Mouse (Mus musculus): ENCODE measurements around the gene Ren1. TPM values are rescaled to one million over a fixed set of nuclear protein-coding genes. Genes with fewer than 3 reads are reported as not detected.
"Not testable (repeated sequence)": the region's sequence is repeated elsewhere in the genome, so short reads cannot be mapped to it uniquely, and the experiment has no call there.

Gene Ren1
- total and polyA plus RNA-seq, 2 experiments from 2014 or later, result 0.07 TPM; not detected in 1

GRCm38 (mm10) chr1:133328896-133329637 is 21.2 kb upstream of the Ren1 start:
- no peak for DNase-seq (ENCODE audit: low spot score)
- Histone ChIP-seq H3K4me3 (ENCODE audit: low read depth, low read length) (peak overlapping the region; percentile 37), H3K27me3 (ENCODE audit: control insufficient read depth, insufficient read depth, low read length) (peaks cover 30% of the 10 kb centered on the region), H3K27ac (ENCODE audit: low read depth) (no peak overlapping the region), H3K9me3 (replicated peaks; ENCODE audit: control insufficient read depth, low read length) (no peaks in the 10 kb centered on the region), H3K9ac (replicated peaks; ENCODE audit: low read depth, low read length) (0 out of 2 replicates have a peak overlapping the region, but pooled peaks have one; percentile 7), H3K4me2 (ENCODE audit: low read depth, low read length) (peak overlapping the region; percentile 55), H3K4me1 (ENCODE audit: control insufficient read depth, insufficient read depth) (no peaks in the 10 kb centered on the region), H3K36me3 (replicated peaks; ENCODE audit: control insufficient read depth, insufficient read depth, low read length) (no peaks in the 10 kb centered on the region)
- no peak for TF ChIP-seq EP300 (IDR thresholded peaks at IDR 0.05; ENCODE audit: low read depth)
- TF ChIP-seq CTCF (IDR thresholded peaks at IDR 0.05; ENCODE audit: low read depth), result no peak
- 9% methylated on average over 34 of the region's 34 CpGs for WGBS
- no peak for ATAC-seq (ENCODE audit: insufficient read depth, low read depth)

- 35% methylated on average over 7 of the region's 7 CpGs for WGBS
- Histone ChIP-seq H3K36me3 (replicated peaks; ENCODE audit: control insufficient read depth, insufficient read depth, low read length) (no peaks in the 10 kb centered on the region), H3K27me3 (ENCODE audit: control insufficient read depth, insufficient read depth, low read length) (peaks cover 30% of the 10 kb centered on the region), H3K4me2 (ENCODE audit: low read depth, low read length) (peak overlapping the region; percentile 55), H3K9ac (replicated peaks; ENCODE audit: low read depth, low read length) (no peak overlapping the region), H3K4me3 (ENCODE audit: low read depth, low read length) (peak overlapping the region; percentile 37), H3K27ac (ENCODE audit: low read depth) (no peak overlapping the region), H3K4me1 (ENCODE audit: control insufficient read depth, insufficient read depth) (no peaks in the 10 kb centered on the region), H3K9me3 (replicated peaks; ENCODE audit: control insufficient read depth, low read length) (no peaks in the 10 kb centered on the region)
- no peak for DNase-seq (ENCODE audit: low spot score)
- no peak for TF ChIP-seq EP300 (IDR thresholded peaks at IDR 0.05; ENCODE audit: low read depth)
- no peak for TF ChIP-seq CTCF (IDR thresholded peaks at IDR 0.05; ENCODE audit: low read depth)
- no peak for ATAC-seq (ENCODE audit: insufficient read depth, low read depth)
Observed at GRCm38 (mm10) chr1:133329638-133329964, 20.7 kb upstream of the Ren1 start.

- TF ChIP-seq CTCF (IDR thresholded peaks at IDR 0.05; ENCODE audit: low read depth) (no peak), EP300 (IDR thresholded peaks at IDR 0.05; ENCODE audit: low read depth) (no peak)
- Histone ChIP-seq H3K4me1 (ENCODE audit: control insufficient read depth, insufficient read depth) (no peaks in the 10 kb centered on the region), H3K4me2 (ENCODE audit: low read depth, low read length) (no peak overlapping the region), H3K9me3 (replicated peaks; ENCODE audit: control insufficient read depth, low read length) (no peaks in the 10 kb centered on the region), H3K27me3 (ENCODE audit: control insufficient read depth, insufficient read depth, low read length) (peaks cover 30% of the 10 kb centered on the region), H3K9ac (replicated peaks; ENCODE audit: low read depth, low read length) (no peak overlapping the region), H3K4me3 (ENCODE audit: low read depth, low read length) (no peak overlapping the region), H3K36me3 (replicated peaks; ENCODE audit: control insufficient read depth, insufficient read depth, low read length) (no peaks in the 10 kb centered on the region), H3K27ac (ENCODE audit: low read depth) (no peak overlapping the region)
- no peak for ATAC-seq (ENCODE audit: insufficient read depth, low read depth)
- WGBS, result 60% methylated on average over 3 of the region's 3 CpGs
- no peak for DNase-seq (ENCODE audit: low spot score)
Observed at GRCm38 (mm10) chr1:133331142-133331541, 19.2 kb upstream of the Ren1 start.

GRCm38 (mm10) chr1:133332656-133333430 is 17.5 kb upstream of the Ren1 start:
- no peak for DNase-seq (ENCODE audit: low spot score)
- H3K36me3 ChIP-seq (replicated peaks; ENCODE audit: control insufficient read depth, insufficient read depth, low read length), result no peaks in the 10 kb centered on the region
- 84% methylated on average over 11 of the region's 11 CpGs for WGBS

GRCm38 (mm10) chr1:133333937-133334336 is 16.4 kb upstream of the Ren1 start:
- ATAC-seq (ENCODE audit: insufficient read depth, low read depth) (no peak), DNase-seq (ENCODE audit: low spot score) (no peak)
- WGBS, result 77% methylated on average over 6 of the region's 6 CpGs
- H3K9ac ChIP-seq (replicated peaks; ENCODE audit: low read depth, low read length), result no peak overlapping the region
- no peaks in the 10 kb centered on the region for H3K9me3 ChIP-seq (replicated peaks; ENCODE audit: control insufficient read depth, low read length)
- no peak overlapping the region for H3K27ac ChIP-seq (ENCODE audit: low read depth)
- H3K4me2 ChIP-seq (ENCODE audit: low read depth, low read length), result no peak overlapping the region
- H3K4me1 ChIP-seq (ENCODE audit: control insufficient read depth, insufficient read depth), result no peaks in the 10 kb centered on the region
- no peak for TF ChIP-seq CTCF (IDR thresholded peaks at IDR 0.05; ENCODE audit: low read depth)
- no peak for TF ChIP-seq EP300 (IDR thresholded peaks at IDR 0.05; ENCODE audit: low read depth)
- H3K4me3 ChIP-seq (ENCODE audit: low read depth, low read length), result no peak overlapping the region
- H3K27me3 ChIP-seq (ENCODE audit: control insufficient read depth, insufficient read depth, low read length), result peaks cover 24% of the 10 kb centered on the region
- no peaks in the 10 kb centered on the region for H3K36me3 ChIP-seq (replicated peaks; ENCODE audit: control insufficient read depth, insufficient read depth, low read length)

More at GRCm38 (mm10) chr1:133332656-133333430, 17.5 kb upstream of the Ren1 start:
- H3K27me3 ChIP-seq (ENCODE audit: control insufficient read depth, insufficient read depth, low read length), result peaks cover 30% of the 10 kb centered on the region
- ATAC-seq (ENCODE audit: insufficient read depth, low read depth), result no peak
- H3K4me1 ChIP-seq (ENCODE audit: control insufficient read depth, insufficient read depth), result no peaks in the 10 kb centered on the region
- H3K27ac ChIP-seq (ENCODE audit: low read depth), result no peak overlapping the region
- H3K4me3 ChIP-seq (ENCODE audit: low read depth, low read length), result no peak overlapping the region
- H3K4me2 ChIP-seq (ENCODE audit: low read depth, low read length), result no peak overlapping the region
- no peaks in the 10 kb centered on the region for H3K9me3 ChIP-seq (replicated peaks; ENCODE audit: control insufficient read depth, low read length)
- no peak for TF ChIP-seq CTCF (IDR thresholded peaks at IDR 0.05; ENCODE audit: low read depth)
- no peak for TF ChIP-seq EP300 (IDR thresholded peaks at IDR 0.05; ENCODE audit: low read depth)
- H3K9ac ChIP-seq (replicated peaks; ENCODE audit: low read depth, low read length), result no peak overlapping the region

- H3K36me3 ChIP-seq (replicated peaks; ENCODE audit: control insufficient read depth, insufficient read depth, low read length); DNase-seq (ENCODE audit: low spot score); H3K4me1 ChIP-seq (ENCODE audit: control insufficient read depth, insufficient read depth); H3K27ac ChIP-seq (ENCODE audit: low read depth); ATAC-seq (ENCODE audit: insufficient read depth, low read depth); H3K9ac ChIP-seq (replicated peaks; ENCODE audit: low read depth, low read length); H3K27me3 ChIP-seq (ENCODE audit: control insufficient read depth, insufficient read depth, low read length); H3K9me3 ChIP-seq (replicated peaks; ENCODE audit: control insufficient read depth, low read length); H3K4me2 ChIP-seq (ENCODE audit: low read depth, low read length); H3K4me3 ChIP-seq (ENCODE audit: low read depth, low read length): not testable (repeated sequence)
- 31% methylated on average over 1 of the region's 1 CpGs for WGBS
Observed at GRCm38 (mm10) chr1:133340403-133340802, 9.9 kb upstream of the Ren1 start.

All from heart, postnatal 0 days (tissue).